Mouse (Mus musculus) bone marrow macrophage, adult 2 months (primary cell): ENCODE data around the gene Bet1l.

Experiments used
- CTCF ChIP-seq: IDR thresholded peaks from 2 replicates; pipeline ENCODE4 v1.5.1; 2012; ENCODE audit warnings: low read depth, mild to moderate bottlenecking, low read length, moderate library complexity
- POLR2A ChIP-seq: IDR thresholded peaks from 2 replicates; pipeline ENCODE4 v1.6.1; 2012; ENCODE audit warnings: mild to moderate bottlenecking, low read depth, low read length, borderline replicate concordance

DNA sequence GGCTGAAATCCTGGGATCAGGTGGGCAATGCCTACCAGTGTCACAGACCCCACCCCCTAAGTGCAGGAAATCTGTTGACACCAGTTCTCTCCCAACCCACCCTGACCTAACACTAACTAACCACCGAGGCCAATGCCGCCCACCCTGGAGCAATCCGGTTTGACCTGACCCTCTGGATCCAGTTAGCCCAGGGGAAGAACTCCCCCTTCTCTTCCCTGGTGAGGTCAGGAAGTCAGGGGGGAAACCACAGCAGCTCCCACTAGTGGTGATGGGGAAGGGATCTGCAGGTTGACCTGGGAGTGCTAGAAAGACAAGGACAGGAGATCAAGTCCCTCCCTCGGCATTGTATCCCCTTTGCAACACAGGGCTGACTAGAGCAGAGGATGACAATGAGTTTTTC lies 11.7 kb downstream of the Bet1l start:
- TF ChIP-seq CTCF (no peak), POLR2A (no peak)
